ENCODE assay signal across 7 mouse cellular contexts in the genomic region with DNA sequence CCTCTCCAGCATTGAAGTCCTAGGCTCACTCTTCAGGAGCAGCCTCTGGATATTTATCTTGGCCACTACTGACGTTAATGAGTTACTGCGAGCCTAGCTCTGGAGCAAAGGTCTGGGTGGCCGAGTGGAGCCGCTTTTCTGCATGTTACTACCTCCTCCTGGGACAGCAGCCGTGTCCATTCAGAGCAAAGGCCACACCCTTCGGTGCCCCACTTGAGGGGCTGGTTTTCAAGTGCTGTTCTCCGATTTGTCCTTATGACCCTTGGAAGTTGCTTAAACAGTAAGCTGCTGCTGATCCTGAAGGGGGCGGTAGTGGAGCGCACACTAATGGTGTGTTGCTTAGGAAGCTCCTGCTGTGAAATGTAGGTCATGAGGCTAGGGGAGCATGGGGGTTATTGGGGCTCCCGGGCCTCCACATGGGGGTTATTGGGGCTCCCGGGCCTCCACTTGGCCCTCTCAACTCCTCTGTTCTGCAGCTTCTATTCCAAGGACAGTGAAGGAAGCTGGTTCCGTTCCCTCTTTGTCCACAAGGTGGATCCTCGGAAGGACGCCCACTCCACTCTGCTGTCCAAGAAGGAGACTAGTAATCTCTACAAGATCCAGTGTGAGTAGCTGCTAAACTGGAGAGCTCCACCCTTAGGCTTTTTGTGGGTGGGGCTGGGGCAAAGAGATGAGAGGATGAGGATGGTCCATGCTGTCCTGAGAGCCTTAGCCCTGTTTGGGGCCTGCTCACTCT. TPM values are rescaled to one million over a fixed set of nuclear protein-coding genes. Genes with fewer than 3 reads are reported as not detected.
DNase-seq lines count a peak whose midpoint lies in the region; ATAC-seq lines count a peak whose summit lies in the region.

No protein-coding gene starts in this region.

- no peaks in the 10 kb centered on the region for H3K9me3 ChIP-seq in lung, embryonic 16.5 days (ENCODE audit: control insufficient read depth, low read length)

- H3K9ac ChIP-seq in lung, embryonic 16.5 days (ENCODE audit: low read length), result no peak overlapping the region

- ATAC-seq in lung, embryonic 16.5 days (ENCODE audit: low read depth), result peak; percentile 89

- H3K4me1 ChIP-seq in lung, embryonic 16.5 days (replicated peaks; ENCODE audit: control insufficient read depth, insufficient read depth, low read length), result no peaks in the 10 kb centered on the region

- peak; percentile 20 to 33 for DNase-seq in urinary bladder, adult 18-20 months (ENCODE audit: low spot score in 2 of 2)
- no peak for DNase-seq in urinary bladder, adult 2 months (ENCODE audit: low spot score)
- DNase-seq in embryo, embryonic 10.5 days (ENCODE audit: low spot score), result peak; percentile 54
- DNase-seq in kidney, adult 18-20 months, result peak; percentile 75
- no peak for DNase-seq in T-cell, adult 2 months (ENCODE audit: low spot score)
- DNase-seq in layer of hippocampus, postnatal 25 days (ENCODE audit: extremely low spot score in 1 of 2, low spot score in 1 of 2), result no peak

- H3K4me3 ChIP-seq in lung, embryonic 16.5 days (ENCODE audit: low read length), result no peak overlapping the region

- WGBS in lung, embryonic 16.5 days, result 40% methylated on average over 14 of the region's 14 CpGs

- H3K27ac ChIP-seq in lung, embryonic 16.5 days (ENCODE audit: low read length), result no peak overlapping the region

- H3K27me3 ChIP-seq in lung, embryonic 16.5 days (ENCODE audit: control insufficient read depth, insufficient read depth, low read depth, low read length), result no peaks in the 10 kb centered on the region

- no peak overlapping the region for H3K4me2 ChIP-seq in lung, embryonic 16.5 days (ENCODE audit: low read depth, low read length)

- no peaks in the 10 kb centered on the region for H3K36me3 ChIP-seq in lung, embryonic 16.5 days (ENCODE audit: control insufficient read depth, insufficient read depth, low read length)

RNA-seq across cellular contexts. Expression of a gene that starts 9.3 kb away (rescaled TPM):
- 20.6 and 21.4 TPM in 2 replicates for polyA plus RNA-seq in urinary bladder, adult 2 months (2012; rRNA removed)
- polyA plus RNA-seq in lung, embryonic 16.5 days (2015; fragmentation: Nextera tagmentation; extraction: Ambion mirVana), result 30.1 and 31.5 TPM in 2 replicates
- total RNA-seq in layer of hippocampus, postnatal 25 days (2021), result 10 to 100 TPM; 80.6 to 95.5 TPM

RNA-seq across cellular contexts. Expression of a gene that starts 12.1 kb away (rescaled TPM):
- 34.2 and 35.6 TPM in 2 replicates for polyA plus RNA-seq in urinary bladder, adult 2 months (2012; rRNA removed)
- polyA plus RNA-seq in lung, embryonic 16.5 days (2015; fragmentation: Nextera tagmentation; extraction: Ambion mirVana), result 29.6 and 30.7 TPM in 2 replicates
- 10 to 100 TPM; 36.2 to 38.9 TPM for total RNA-seq in layer of hippocampus, postnatal 25 days (2021)

RNA-seq across cellular contexts. Expression of a gene that starts 33.7 kb away (rescaled TPM):
- 46.5 and 50.9 TPM in 2 replicates for polyA plus RNA-seq in urinary bladder, adult 2 months (2012; rRNA removed)
- polyA plus RNA-seq in lung, embryonic 16.5 days (2015; fragmentation: Nextera tagmentation; extraction: Ambion mirVana), result 40.1 and 41.6 TPM in 2 replicates
- total RNA-seq in layer of hippocampus, postnatal 25 days (2021), result 100 to 1,000 TPM; 102 to 107 TPM

Comparison
In these comparisons a context has a peak if more than half of its experiments do, and no peak if none do; other contexts are left out.
1. DNase-seq: peak in urinary bladder, adult 18-20 months (2 of 2), embryo, embryonic 10.5 days (single experiment) and kidney, adult 18-20 months (single experiment); none in urinary bladder, adult 2 months (single experiment), T-cell, adult 2 months (single experiment) and layer of hippocampus, postnatal 25 days (0 of 2).